Comparison of ENCODE assay signal across 19 mouse cellular contexts in genomic region chr8:26287665-26288064, GRCm38 (mm10).
DNase-seq lines count a peak whose midpoint lies in the region; ATAC-seq and TF ChIP-seq lines count a peak whose summit lies in the region.
"Had no signal": no experiment of that assay in that cellular context is flagged by ENCODE, and none has a peak within 500 bp of the region (broad histone marks: within the 10 kb centered on the region; RNA-seq: fewer than 3 reads in every experiment).

No protein-coding gene starts in this region.

- WGBS in cerebellum, adult 2 months: 2% methylated on average over 6 of the region's 6 CpGs
- WGBS in hindbrain, embryonic 16.5 days: 24% methylated on average over 6 of the region's 6 CpGs
- WGBS in hindbrain, embryonic 13.5 days: 35% methylated on average over 6 of the region's 6 CpGs
- 58% methylated on average over 6 of the region's 6 CpGs for WGBS in neural tube, embryonic 15.5 days
- whole genome bisulfite sequencing in limb, embryonic 15.5 days: 32% methylated on average over 6 of the region's 6 CpGs
- WGBS in liver, embryonic 12.5 days (ENCODE audit: insufficient replicate concordance): 61% methylated on average over 6 of the region's 6 CpGs

- H3K27me3 ChIP-seq in cerebellum, adult 2 months (ENCODE audit: control insufficient read depth, insufficient read depth, low read length): no peaks in the 10 kb centered on the region
- peaks cover 2% of the 10 kb centered on the region; the same call in 1 of the 2 replicates for H3K27me3 ChIP-seq in hindbrain, embryonic 16.5 days (replicated peaks; ENCODE audit: control insufficient read depth, insufficient read depth, low read length)
- no peaks in the 10 kb centered on the region for H3K27me3 ChIP-seq in hindbrain, embryonic 13.5 days
- no peaks in the 10 kb centered on the region for H3K27me3 ChIP-seq in neural tube, embryonic 15.5 days (replicated peaks)
- no peaks in the 10 kb centered on the region for H3K27me3 ChIP-seq in limb, embryonic 15.5 days
- no peaks in the 10 kb centered on the region for H3K27me3 ChIP-seq in liver, embryonic 12.5 days (replicated peaks)
- H3K27me3 ChIP-seq: heart, embryonic 12.5 days; limb, embryonic 13.5 days had no signal

- H3K27ac ChIP-seq in cerebellum, adult 2 months (ENCODE audit: insufficient read depth, low read length): no peak overlapping the region
- H3K27ac ChIP-seq in hindbrain, embryonic 16.5 days (ENCODE audit: low read depth, low read length): no peak overlapping the region
- no peak overlapping the region for H3K27ac ChIP-seq in hindbrain, embryonic 13.5 days
- no peak overlapping the region for H3K27ac ChIP-seq in neural tube, embryonic 15.5 days (replicated peaks)
- peak overlapping the region; percentile 35; the same call in 1 of the 2 replicates for H3K27ac ChIP-seq in limb, embryonic 15.5 days
- H3K27ac ChIP-seq in liver, embryonic 12.5 days: no peak overlapping the region
- H3K27ac ChIP-seq: limb, embryonic 13.5 days had no signal

- no peak overlapping the region for H3K4me2 ChIP-seq in hindbrain, embryonic 16.5 days (ENCODE audit: low read length)
- H3K4me2 ChIP-seq in hindbrain, embryonic 13.5 days: no peak overlapping the region
- H3K4me2 ChIP-seq in neural tube, embryonic 15.5 days: no peak overlapping the region
- no peak overlapping the region for H3K4me2 ChIP-seq in limb, embryonic 15.5 days
- no peak overlapping the region for H3K4me2 ChIP-seq in liver, embryonic 12.5 days
- H3K4me2 ChIP-seq: heart, embryonic 12.5 days; limb, embryonic 13.5 days had no signal

- no peaks in the 10 kb centered on the region for H3K36me3 ChIP-seq in hindbrain, embryonic 16.5 days (ENCODE audit: control insufficient read depth, insufficient read depth, low read length)
- H3K36me3 ChIP-seq in hindbrain, embryonic 13.5 days: no peaks in the 10 kb centered on the region
- H3K36me3 ChIP-seq in neural tube, embryonic 15.5 days: no peaks in the 10 kb centered on the region
- H3K36me3 ChIP-seq in limb, embryonic 15.5 days: no peaks in the 10 kb centered on the region
- H3K36me3 ChIP-seq in liver, embryonic 12.5 days: no peaks in the 10 kb centered on the region
- H3K36me3 ChIP-seq: G1E; heart, embryonic 12.5 days; limb, embryonic 13.5 days had no signal

- no peak for TF ChIP-seq CTCF in cerebellum, adult 2 months (IDR thresholded peaks at IDR 0.05; ENCODE audit: borderline replicate concordance, insufficient read depth, low read depth, low read length)

- DNase-seq in cerebellum, adult 2 months: peak; percentile 11 to 21
- no peak for DNase-seq in cerebellum, adult 9-10 months
- no peak for DNase-seq in neural tube, embryonic 10.5 days (ENCODE audit: extremely low spot score, low spot score)
- DNase-seq: adrenal gland, postnatal 36 days; heart, postnatal 14 days; kidney, adult 8-10 months; lung, adult 18-20 months; lung, postnatal 14 days; retina, postnatal 1 day; right cerebral cortex, postnatal 4 days had no signal

- ATAC-seq in hindbrain, embryonic 16.5 days: peak; percentile 95
- no peak for ATAC-seq in hindbrain, embryonic 13.5 days (ENCODE audit: low FRiP score)
- peak; percentile 50; the same call in 1 of the 2 replicates for ATAC-seq in neural tube, embryonic 15.5 days (ENCODE audit: low FRiP score)
- ATAC-seq in limb, embryonic 15.5 days (ENCODE audit: insufficient number of reproducible peaks, low FRiP score, low TSS enrichment, low read depth): peak; percentile 81
- no peak for ATAC-seq in liver, embryonic 12.5 days
- ATAC-seq: midbrain, embryonic 16.5 days had no signal

- peaks cover 6% of the 10 kb centered on the region; the same call in 1 of the 2 replicates for H3K4me1 ChIP-seq in cerebellum, adult 2 months (ENCODE audit: control insufficient read depth, insufficient read depth, low read length)
- no peaks in the 10 kb centered on the region for H3K4me1 ChIP-seq in hindbrain, embryonic 16.5 days (ENCODE audit: control insufficient read depth, insufficient read depth, low read depth, low read length)
- H3K4me1 ChIP-seq in hindbrain, embryonic 13.5 days (replicated peaks): peaks cover 14% of the 10 kb centered on the region
- 0 out of 2 replicates have a peak, but pooled peaks cover 5% of the 10 kb centered on the region for H3K4me1 ChIP-seq in neural tube, embryonic 15.5 days
- H3K4me1 ChIP-seq in limb, embryonic 15.5 days: peaks cover 19% of the 10 kb centered on the region
- no peaks in the 10 kb centered on the region for H3K4me1 ChIP-seq in liver, embryonic 12.5 days
- H3K4me1 ChIP-seq: heart, embryonic 12.5 days had no signal

- H3K9ac ChIP-seq in hindbrain, embryonic 16.5 days (ENCODE audit: low read depth, low read length): no peak overlapping the region
- no peak overlapping the region for H3K9ac ChIP-seq in hindbrain, embryonic 13.5 days
- no peak overlapping the region for H3K9ac ChIP-seq in neural tube, embryonic 15.5 days (replicated peaks)
- no peak overlapping the region for H3K9ac ChIP-seq in limb, embryonic 15.5 days
- H3K9ac ChIP-seq in liver, embryonic 12.5 days: no peak overlapping the region
- H3K9ac ChIP-seq: heart, embryonic 12.5 days; limb, embryonic 13.5 days had no signal

- H3K4me3 ChIP-seq in cerebellum, adult 2 months (replicated peaks; ENCODE audit: insufficient read depth, low read depth, low read length): peak overlapping the region; percentile 23
- H3K4me3 ChIP-seq in hindbrain, embryonic 16.5 days (ENCODE audit: low read length): no peak overlapping the region
- no peak overlapping the region for H3K4me3 ChIP-seq in hindbrain, embryonic 13.5 days
- H3K4me3 ChIP-seq in neural tube, embryonic 15.5 days (replicated peaks): no peak overlapping the region
- no peak overlapping the region for H3K4me3 ChIP-seq in limb, embryonic 15.5 days
- no peak overlapping the region for H3K4me3 ChIP-seq in liver, embryonic 12.5 days
- H3K4me3 ChIP-seq: heart, embryonic 12.5 days; limb, embryonic 13.5 days had no signal

- peaks cover 3% of the 10 kb centered on the region; the same call in 1 of the 2 replicates for H3K9me3 ChIP-seq in hindbrain, embryonic 16.5 days (ENCODE audit: control insufficient read depth, low read length)
- no peaks in the 10 kb centered on the region for H3K9me3 ChIP-seq in hindbrain, embryonic 13.5 days
- no peaks in the 10 kb centered on the region for H3K9me3 ChIP-seq in neural tube, embryonic 15.5 days (replicated peaks)
- H3K9me3 ChIP-seq in limb, embryonic 15.5 days: no peaks in the 10 kb centered on the region
- H3K9me3 ChIP-seq in liver, embryonic 12.5 days (replicated peaks): no peaks in the 10 kb centered on the region
- H3K9me3 ChIP-seq: G1E; heart, embryonic 12.5 days had no signal

- no peak for TF ChIP-seq POLR2A in cerebellum, adult 2 months (IDR thresholded peaks at IDR 0.05; ENCODE audit: borderline replicate concordance, insufficient read depth, low read length)

Comparison
In these comparisons a context has a peak if more than half of its experiments do, and no peak if none do; other contexts are left out.
1. DNase-seq: peak in cerebellum, adult 2 months (2 of 2); none in cerebellum, adult 9-10 months (single experiment) and neural tube, embryonic 10.5 days (single experiment).
2. ATAC-seq: peak in hindbrain, embryonic 16.5 days (single experiment), neural tube, embryonic 15.5 days (single experiment) and limb, embryonic 15.5 days (single experiment); none in hindbrain, embryonic 13.5 days (single experiment) and liver, embryonic 12.5 days (single experiment).